Comparison of ENCODE assay signal across 8 mouse cellular contexts in genomic region chr5:140331615-140332512, GRCm38 (mm10). TPM values are rescaled to one million over a fixed set of nuclear protein-coding genes. Genes with fewer than 3 reads are reported as not detected.
A peak's percentile ranks its signal among the peaks of the same experiment; 100 is the strongest.
DNase-seq lines count a peak whose midpoint lies in the region; ATAC-seq and TF ChIP-seq lines count a peak whose summit lies in the region.

TSS of gene Mrm2 (minus strand) at chr5:140331898.

- WGBS in lung, embryonic 15.5 days = under 1% methylated on average over 39 of the region's 39 CpGs
- WGBS in olfactory bulb, adult 2 months = 2% methylated on average over 39 of the region's 39 CpGs

- H3K36me3 ChIP-seq in lung, embryonic 15.5 days = peaks cover 23% of the 10 kb centered on the region

- peak; percentile 82 to 93 for ATAC-seq in hematopoietic stem cell, adult 5-6 weeks (replicated peaks in 1 of 2; ENCODE audit: insufficient read depth in 1 of 2, low FRiP score in 2 of 2, low TSS enrichment in 1 of 2, low read depth in 1 of 2, poor library complexity in 2 of 2, severe bottlenecking in 2 of 2)
- peak; percentile 81 for ATAC-seq in lung, embryonic 15.5 days (ENCODE audit: borderline replicate concordance, extremely low read depth, low FRiP score, low TSS enrichment)

- peak within 1 kb of the TSS; percentile 92 for H3K27ac ChIP-seq in lung, embryonic 15.5 days
- H3K27ac ChIP-seq in olfactory bulb, adult 2 months (ENCODE audit: insufficient read depth, low read depth, low read length) = peak within 1 kb of the TSS; percentile 70; the same call in 1 of the 2 replicates

- H3K4me2 ChIP-seq in lung, embryonic 15.5 days = peak within 1 kb of the TSS; percentile 90

- no peaks in the 10 kb centered on the region for H3K9me3 ChIP-seq in lung, embryonic 15.5 days

- peak within 1 kb of the TSS; percentile 76 for H3K4me3 ChIP-seq in lung, embryonic 15.5 days
- peak within 1 kb of the TSS; percentile 99 for H3K4me3 ChIP-seq in olfactory bulb, adult 2 months (ENCODE audit: insufficient read depth, low read depth, low read length)

- peak; percentile 90 for TF ChIP-seq POLR2A in olfactory bulb, adult 2 months (IDR thresholded peaks at IDR 0.05; ENCODE audit: insufficient read depth, low read depth, low read length)

- peak; percentile 98 for TF ChIP-seq CTCF in olfactory bulb, adult 2 months (IDR thresholded peaks at IDR 0.05; ENCODE audit: insufficient read depth, low read depth, low read length)

- DNase-seq in MEL-GATA-1-ER (ENCODE audit: extremely low read depth, low read depth) = peak; percentile 62
- peak; percentile 76 for DNase-seq in cerebellum, adult 8-10 months
- DNase-seq in forelimb bud, embryonic 11.5 days (ENCODE audit: low read depth, low spot score) = peak; percentile 86
- DNase-seq in layer of hippocampus, adult 8-10 months (ENCODE audit: low spot score in 2 of 2) = peak; percentile 35 to 70
- DNase-seq in thymus, adult 18-20 months = peak; percentile 65 to 78

- H3K27me3 ChIP-seq in lung, embryonic 15.5 days = no peaks in the 10 kb centered on the region

- H3K9ac ChIP-seq in lung, embryonic 15.5 days = peak within 1 kb of the TSS; percentile 87

- peaks cover 22% of the 10 kb centered on the region for H3K4me1 ChIP-seq in lung, embryonic 15.5 days
- peaks cover 11% of the 10 kb centered on the region for H3K4me1 ChIP-seq in olfactory bulb, adult 2 months (ENCODE audit: control insufficient read depth, insufficient read depth, low read length)

RNA-seq across cellular contexts. Expression of gene Mrm2, which starts in this region (rescaled TPM):
- 5.3 and 8.9 TPM in 2 replicates for total RNA-seq in hematopoietic stem cell, adult 5-6 weeks (2017)
- total RNA-seq in layer of hippocampus, adult 8-10 months (2022) = 1 to 10 TPM; 7.8 to 9.7 (median 9.1) TPM
- polyA plus RNA-seq in lung, embryonic 15.5 days (2015; fragmentation: Nextera tagmentation; extraction: Ambion mirVana) = 18.0 and 21.7 TPM in 2 replicates
- not detected in 2 replicates for polyA plus RNA-seq in olfactory bulb, adult 2 months (2012; ENCODE audit: insufficient read depth, insufficient read length, low replicate concordance, missing spikeins)

Comparison
In these comparisons a context has a peak if more than half of its experiments do, and no peak if none do; other contexts are left out.
1. Peak in every context shown above with its lines: DNase-seq, ATAC-seq, H3K4me3 ChIP-seq and H3K27ac ChIP-seq.
2. RNA of gene Mrm2 (polyA plus RNA-seq): 18.0 to 21.7 TPM in lung, embryonic 15.5 days; not detected in olfactory bulb, adult 2 months; every median in the first group is over 10 times any median in the second.